Mouse (Mus musculus): Measurements from ENCODE around the gene Shisal2a. TPM values are rescaled to one million over a fixed set of nuclear protein-coding genes. Genes with fewer than 3 reads are reported as not detected.

Gene Shisal2a
- total RNA-seq, 2 experiments from 2014 or later, result not detected

GRCm38 (mm10) chr4:108327071-108327579 is 56.0 kb downstream of the Shisal2a start:
- TF ChIP-seq CTCF (IDR thresholded peaks at IDR 0.05), result peak; percentile 69
- intact Hi-C loops (cut with DNase I), result loop anchor here (5.0 kb wide), 2 partner anchors 75 to 160 kb away; partner anchors contain the start of gene Echdc2
- Histone ChIP-seq H3K4me3 (peak overlapping the region; percentile 92), H3K27ac (peak overlapping the region; percentile 96)
- no peak for DNase-seq

GRCm38 (mm10) chr4:108323588-108323987 is 59.6 kb downstream of the Shisal2a start:
- H3K27ac ChIP-seq, result peak overlapping the region; percentile 77
- no peak overlapping the region for H3K4me3 ChIP-seq
- intact Hi-C loops (cut with DNase I), result no loop called here
- no peak for TF ChIP-seq CTCF (IDR thresholded peaks at IDR 0.05)
- DNase-seq, result no peak

GRCm38 (mm10) chr4:108320627-108321380 is 62.3 kb downstream of the Shisal2a start:
- Histone ChIP-seq H3K27ac (no peak overlapping the region; the same call in 1 of the 2 replicates), H3K4me3 (no peak overlapping the region)
- peak; percentile 59 for DNase-seq
- TF ChIP-seq CTCF (IDR thresholded peaks at IDR 0.05), result no peak
- intact Hi-C loops (cut with DNase I), result loop anchor here (2.0 kb wide), 1 partner anchor 46 kb away; no protein-coding TSS in a partner anchor

GRCm38 (mm10) chr4:108319747-108320146 is 63.4 kb downstream of the Shisal2a start:
- DNase-seq, result no peak
- intact Hi-C loops (cut with DNase I), result loop anchor here (2.0 kb wide), 1 partner anchor 45 kb away; no protein-coding TSS in a partner anchor
- TF ChIP-seq CTCF (IDR thresholded peaks at IDR 0.05), result peak; percentile 38
- Histone ChIP-seq H3K27ac (no peak overlapping the region), H3K4me3 (no peak overlapping the region)

GRCm38 (mm10) chr4:108318649-108319615 is 64.2 kb downstream of the Shisal2a start:
- intact Hi-C loops (cut with DNase I), result no loop called here
- DNase-seq, result no peak
- H3K4me3 ChIP-seq, result no peak overlapping the region
- no peak overlapping the region for H3K27ac ChIP-seq
- no peak for TF ChIP-seq CTCF (IDR thresholded peaks at IDR 0.05)

Other genes with a start within 250 kb of the Shisal2a start
- gene Scp2, start 238.4 kb downstream of the Shisal2a start, total RNA-seq (2021), result 100 to 1,000 TPM; 140 to 152 TPM
- 1 to 10 TPM; 5.8 to 7.9 TPM for gene Echdc2, start 217.9 kb downstream of the Shisal2a start, total RNA-seq (2021)
- gene Zyg11a, start 165.3 kb downstream of the Shisal2a start, total RNA-seq (2021), result under 1 TPM; 0.50 to 0.54 TPM
- 10 to 100 TPM; 50.8 to 56.0 TPM for gene Zyg11b, start 82.3 kb downstream of the Shisal2a start, total RNA-seq (2021)
- 10 to 100 TPM; 33.6 to 35.8 TPM for gene Coa7, start 55.2 kb downstream of the Shisal2a start, total RNA-seq (2021)
- 1 to 10 TPM; 6.3 TPM for gene Gpx7, start 23.6 kb upstream of the Shisal2a start, total RNA-seq (2021)
- 10 to 100 TPM; 19.0 to 20.0 TPM for gene Tut4, start 76.1 kb upstream of the Shisal2a start, total RNA-seq (2021)
- 10 to 100 TPM; 12.1 to 13.0 TPM for gene Prpf38a, start 196.0 kb upstream of the Shisal2a start, total RNA-seq (2021)
- under 1 TPM in 1 of 2 experiments, not detected in 1; 0.38 TPM for gene Orc1, start 196.1 kb upstream of the Shisal2a start, total RNA-seq (2021)
- 10 to 100 TPM; 17.2 to 20.7 TPM for gene Cc2d1b, start 236.6 kb upstream of the Shisal2a start, total RNA-seq (2021)

Data from gastrocnemius, adult 2 months (tissue).